Mouse (Mus musculus): Measurements from ENCODE around the gene Naa35.

DNA sequence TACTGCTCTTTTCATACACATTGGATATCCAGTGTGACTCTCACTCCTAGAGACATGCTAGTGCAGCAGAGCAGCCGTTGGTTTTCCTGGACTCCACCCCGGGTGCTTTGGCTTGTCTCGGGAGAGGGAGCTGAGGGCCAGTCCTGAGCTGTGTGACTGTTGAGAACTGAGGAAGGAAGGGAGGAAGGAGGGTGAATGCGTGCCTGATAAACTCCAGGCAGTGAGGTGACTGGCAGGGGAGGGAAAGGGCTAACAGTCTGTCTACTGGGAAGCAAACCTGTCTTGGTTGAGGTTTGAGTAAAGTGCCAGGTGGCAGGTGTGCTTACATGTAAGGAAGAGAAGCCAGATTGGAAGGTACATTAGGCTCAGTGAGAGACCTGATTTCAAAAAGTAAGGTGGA, 28.8 kb downstream of the Naa35 start:
- TF ChIP-seq CTCF (IDR thresholded peaks at IDR 0.05; ENCODE audit: extremely low read depth, insufficient read depth, low read length) (no peak), POLR2A (IDR thresholded peaks at IDR 0.05; ENCODE audit: extremely low read depth, insufficient read depth, low read length) (no peak)
